Mouse (Mus musculus) cerebellum, postnatal 10 days (tissue): Measurements from ENCODE around the gene Spty2d1.
"Not testable (repeated sequence)": the region's sequence is repeated elsewhere in the genome, so short reads cannot be mapped to it uniquely, and the experiment has no call there.

Experiments used
- DNase-seq, 2 experiments: peaks; one replicate each; pipeline ENCODE4 v3.0.0; 2021; ENCODE audit warnings: mixed read lengths in 2 of 2

The Spty2d1 gene

GRCm38 (mm10) chr7:47008168-47008993 lies at the start of gene Spty2d1:
Gene Spty2d1, minus strand, starts transcription at chr7:47008411.
- DNase-seq: peak; percentile 100

- DNase-seq: no peak
Measured at GRCm38 (mm10) chr7:47056273-47056672, 48.1 kb upstream of the Spty2d1 start.

- no peak for DNase-seq
Measured at GRCm38 (mm10) chr7:47055744-47056143, 47.5 kb upstream of the Spty2d1 start.

- peak; percentile 73 to 87 for DNase-seq
Measured at GRCm38 (mm10) chr7:47054666-47055065, 46.5 kb upstream of the Spty2d1 start.

GRCm38 (mm10) chr7:47053287-47053686 lies 45.1 kb upstream of the Spty2d1 start:
- peak; percentile 46 to 49 for DNase-seq

- DNase-seq: peak; percentile 69 to 72
Measured at GRCm38 (mm10) chr7:47052276-47052675, 44.1 kb upstream of the Spty2d1 start.

- DNase-seq: peak; percentile 63 to 78
Measured at GRCm38 (mm10) chr7:47051404-47052151, 43.4 kb upstream of the Spty2d1 start.

GRCm38 (mm10) chr7:47050766-47051165 lies 42.6 kb upstream of the Spty2d1 start:
- peak in 1 of 2 experiments; percentile 73 for DNase-seq

GRCm38 (mm10) chr7:47050366-47050765 lies 42.2 kb upstream of the Spty2d1 start, which contains the start of gene Tmem86a:
Gene Tmem86a, plus strand, starts transcription at chr7:47050601.
- peak; percentile 98 for DNase-seq

GRCm38 (mm10) chr7:47042823-47043490 lies 34.7 kb upstream of the Spty2d1 start:
- DNase-seq: no peak

- no peak for DNase-seq
Measured at GRCm38 (mm10) chr7:47042121-47042520, 33.9 kb upstream of the Spty2d1 start.

GRCm38 (mm10) chr7:47041706-47042105 lies 33.5 kb upstream of the Spty2d1 start:
- no peak for DNase-seq

GRCm38 (mm10) chr7:47035426-47035825 lies 27.2 kb upstream of the Spty2d1 start:
- no peak for DNase-seq

- no peak for DNase-seq
Measured at GRCm38 (mm10) chr7:47034785-47035384, 26.7 kb upstream of the Spty2d1 start.

- DNase-seq: no peak
Measured at GRCm38 (mm10) chr7:47031371-47031770, 23.2 kb upstream of the Spty2d1 start.

- no peak for DNase-seq
Measured at GRCm38 (mm10) chr7:47030517-47031193, 22.4 kb upstream of the Spty2d1 start.

- no peak for DNase-seq
Measured at GRCm38 (mm10) chr7:47027520-47027919, 19.3 kb upstream of the Spty2d1 start.

GRCm38 (mm10) chr7:47026899-47027298 lies 18.7 kb upstream of the Spty2d1 start:
- DNase-seq: not testable (repeated sequence)

- no peak for DNase-seq
Measured at GRCm38 (mm10) chr7:47025429-47025828, 17.2 kb upstream of the Spty2d1 start.

- no peak for DNase-seq
Measured at GRCm38 (mm10) chr7:47024454-47024853, 16.2 kb upstream of the Spty2d1 start.

- DNase-seq: peak; percentile 93 to 96
Measured at GRCm38 (mm10) chr7:47023530-47023929, 15.3 kb upstream of the Spty2d1 start.

- no peak for DNase-seq
Measured at GRCm38 (mm10) chr7:47022482-47022881, 14.3 kb upstream of the Spty2d1 start.
